In genomic region chr8:99417456-99417855, GRCm38 (mm10) we compare ENCODE assay signal across 16 mouse cellular contexts. TPM values are rescaled to one million over a fixed set of nuclear protein-coding genes. Genes with fewer than 3 reads are reported as not detected.
DNase-seq lines count a peak whose midpoint lies in the region; ATAC-seq and TF ChIP-seq lines count a peak whose summit lies in the region.
"Had no signal": no experiment of that assay in that cellular context is flagged by ENCODE, and none has a peak within 500 bp of the region (broad histone marks: within the 10 kb centered on the region; RNA-seq: fewer than 3 reads in every experiment).

No protein-coding gene starts in this region.

- WGBS in cerebellum, adult 2 months: 27% methylated on average over 7 of the region's 7 CpGs
- 51% methylated on average over 7 of the region's 7 CpGs for WGBS in neural tube, embryonic 11.5 days
- WGBS in neural tube, embryonic 13.5 days: 33% methylated on average over 7 of the region's 7 CpGs

- no peak overlapping the region; the same call in 1 of the 2 replicates for H3K4me2 ChIP-seq in neural tube, embryonic 11.5 days (ENCODE audit: low read depth)
- peak overlapping the region; percentile 95 for H3K4me2 ChIP-seq in neural tube, embryonic 13.5 days

- no peak for DNase-seq in cerebellum, adult 2 months
- DNase-seq in cerebellum, postnatal 36 days: no peak
- DNase-seq in neural tube, embryonic 11.5 days (ENCODE audit: low spot score): no peak
- no peak for DNase-seq in neural tube, embryonic 10.5 days (ENCODE audit: extremely low spot score, low spot score)
- DNase-seq in layer of hippocampus, adult 2 months (ENCODE audit: low spot score in 2 of 2): peak; percentile 46 to 49
- no peak for DNase-seq in urinary bladder, postnatal 4 days (ENCODE audit: low spot score in 2 of 2)
- DNase-seq in adrenal gland, adult (ENCODE audit: inconsistent age in 2 of 2, low spot score in 1 of 2): no peak
- DNase-seq: adrenal gland, postnatal 14 days; cerebellum, adult 11 months; kidney, postnatal 4 days; thymus, adult 2 months had no signal

- H3K4me3 ChIP-seq in cerebellum, adult 2 months (replicated peaks; ENCODE audit: insufficient read depth, low read depth, low read length): peak overlapping the region; percentile 82
- 0 out of 2 replicates have a peak overlapping the region, but pooled peaks have one; percentile 46 for H3K4me3 ChIP-seq in neural tube, embryonic 11.5 days (ENCODE audit: low read depth, low read length)
- H3K4me3 ChIP-seq in layer of hippocampus, adult 2 months: peak overlapping the region; percentile 76
- peak overlapping the region; percentile 60 for H3K4me3 ChIP-seq in neural tube, embryonic 13.5 days

- TF ChIP-seq POLR2A in cerebellum, adult 2 months (IDR thresholded peaks at IDR 0.05; ENCODE audit: borderline replicate concordance, insufficient read depth, low read length): no peak

- no peak overlapping the region for H3K27ac ChIP-seq in cerebellum, adult 2 months (ENCODE audit: insufficient read depth, low read length)
- H3K27ac ChIP-seq in neural tube, embryonic 11.5 days (ENCODE audit: low read depth, low read length): no peak overlapping the region
- peak overlapping the region; percentile 92 for H3K27ac ChIP-seq in layer of hippocampus, adult 2 months
- no peak overlapping the region; the same call in 1 of the 2 replicates for H3K27ac ChIP-seq in neural tube, embryonic 13.5 days (replicated peaks)
- H3K27ac ChIP-seq: heart, embryonic 10.5 days; limb, embryonic 15.5 days had no signal

- TF ChIP-seq CTCF in cerebellum, adult 2 months (IDR thresholded peaks at IDR 0.05; ENCODE audit: borderline replicate concordance, insufficient read depth, low read depth, low read length): no peak
- TF ChIP-seq CTCF in layer of hippocampus, adult 2 months (conservative IDR thresholded peaks at IDR 0.05): no peak

- no peaks in the 10 kb centered on the region for H3K36me3 ChIP-seq in neural tube, embryonic 11.5 days (ENCODE audit: control insufficient read depth, insufficient read depth, low read length)
- no peaks in the 10 kb centered on the region for H3K36me3 ChIP-seq in neural tube, embryonic 13.5 days
- H3K36me3 ChIP-seq: heart, embryonic 10.5 days; limb, embryonic 15.5 days had no signal

- H3K4me1 ChIP-seq in cerebellum, adult 2 months (ENCODE audit: control insufficient read depth, insufficient read depth, low read length): peaks cover under 1% of the 10 kb centered on the region; the same call in 1 of the 2 replicates
- H3K4me1 ChIP-seq in neural tube, embryonic 11.5 days (ENCODE audit: control insufficient read depth, insufficient read depth, low read length): no peaks in the 10 kb centered on the region
- peaks cover 38% of the 10 kb centered on the region for H3K4me1 ChIP-seq in neural tube, embryonic 13.5 days (replicated peaks)

- H3K9me3 ChIP-seq in neural tube, embryonic 11.5 days (ENCODE audit: control insufficient read depth, low read length): no peaks in the 10 kb centered on the region
- no peaks in the 10 kb centered on the region for H3K9me3 ChIP-seq in neural tube, embryonic 13.5 days
- H3K9me3 ChIP-seq: heart, embryonic 10.5 days; limb, embryonic 15.5 days had no signal

- no peak for ATAC-seq in neural tube, embryonic 11.5 days (ENCODE audit: insufficient read depth, low FRiP score, low TSS enrichment)
- ATAC-seq in neural tube, embryonic 13.5 days (ENCODE audit: low read depth): no peak
- ATAC-seq: intestine, embryonic 16.5 days; lung, postnatal 0 days had no signal

- no peak overlapping the region for H3K9ac ChIP-seq in neural tube, embryonic 11.5 days (ENCODE audit: low read length)
- peak overlapping the region; percentile 76 for H3K9ac ChIP-seq in neural tube, embryonic 13.5 days
- H3K9ac ChIP-seq: limb, embryonic 15.5 days had no signal

- no peaks in the 10 kb centered on the region for H3K27me3 ChIP-seq in cerebellum, adult 2 months (ENCODE audit: control insufficient read depth, insufficient read depth, low read length)
- H3K27me3 ChIP-seq in neural tube, embryonic 11.5 days (ENCODE audit: control insufficient read depth, insufficient read depth, low read length): peaks cover 24% of the 10 kb centered on the region
- H3K27me3 ChIP-seq in neural tube, embryonic 13.5 days: peaks cover 16% of the 10 kb centered on the region; the same call in 1 of the 2 replicates

RNA-seq across cellular contexts. Expression of gene Cdh8, which starts 1.2 kb away (rescaled TPM):
- polyA plus RNA-seq in cerebellum, adult 2 months (2012; rRNA removed): 22.9 and 23.7 TPM in 2 replicates
- 2.4 and 4.4 TPM in 2 replicates for polyA plus RNA-seq in neural tube, embryonic 11.5 days (2014; fragmentation: Nextera tagmentation; extraction: Ambion mirVana)
- 10 to 100 TPM; 82.9 to 90.8 TPM for total RNA-seq in layer of hippocampus, adult 2 months (2021)
- 30.9 and 37.5 TPM in 2 replicates for polyA plus RNA-seq in neural tube, embryonic 13.5 days (2015; fragmentation: Nextera tagmentation; extraction: Ambion mirVana)
- total RNA-seq: adrenal gland, postnatal 14 days had no signal

Comparison
In these comparisons a context has a peak if more than half of its experiments do, and no peak if none do; other contexts are left out.
1. DNase-seq: peak in layer of hippocampus, adult 2 months (2 of 2); none in cerebellum, adult 2 months (0 of 2), cerebellum, postnatal 36 days (0 of 2), neural tube, embryonic 11.5 days (single experiment), neural tube, embryonic 10.5 days (single experiment), urinary bladder, postnatal 4 days (0 of 2) and adrenal gland, adult (0 of 2).
2. Peak in every context shown above with its lines, with median percentiles within 50 percentile points of each other: H3K4me3 ChIP-seq.